Mouse (Mus musculus) lung, adult 2 months (tissue): Measurements from ENCODE around the gene Pi4ka.

Experiments used
- CTCF ChIP-seq: fragments of 200-500 bp; IDR thresholded peaks from 2 replicates; pipeline ENCODE4 v1.5.1; 2011; ENCODE audit warnings: mild to moderate bottlenecking, low read length, control low read depth; ENCODE audit not compliant: insufficient read depth
- POLR2A ChIP-seq: fragments of 200-500 bp; IDR thresholded peaks from 2 replicates; pipeline ENCODE4 v1.6.1; 2011; ENCODE audit warnings: low read depth, mild to moderate bottlenecking, control low read depth, low read length, borderline replicate concordance; ENCODE audit errors: extremely low read depth

- no peak for TF ChIP-seq CTCF
- TF ChIP-seq POLR2A, result no peak
Measured at GRCm38 (mm10) chr16:17321481-17321880, 84.6 kb downstream of the Pi4ka start.
